Mouse (Mus musculus) embryonic fibroblast, embryonic 13.5 days (primary cell): ENCODE results near the gene Mettl18.

Experiments used
- CTCF ChIP-seq: IDR thresholded peaks from 2 replicates; pipeline ENCODE4 v1.5.1; 2011; ENCODE audit warnings: mild to moderate bottlenecking, control low read depth, low read length, moderate library complexity, borderline replicate concordance; ENCODE audit not compliant: insufficient read depth
- POLR2A ChIP-seq: IDR thresholded peaks from 2 replicates; pipeline ENCODE4 v1.6.1; 2011; ENCODE audit warnings: low read depth, mild to moderate bottlenecking, control low read depth, low read length, moderate library complexity

DNA sequence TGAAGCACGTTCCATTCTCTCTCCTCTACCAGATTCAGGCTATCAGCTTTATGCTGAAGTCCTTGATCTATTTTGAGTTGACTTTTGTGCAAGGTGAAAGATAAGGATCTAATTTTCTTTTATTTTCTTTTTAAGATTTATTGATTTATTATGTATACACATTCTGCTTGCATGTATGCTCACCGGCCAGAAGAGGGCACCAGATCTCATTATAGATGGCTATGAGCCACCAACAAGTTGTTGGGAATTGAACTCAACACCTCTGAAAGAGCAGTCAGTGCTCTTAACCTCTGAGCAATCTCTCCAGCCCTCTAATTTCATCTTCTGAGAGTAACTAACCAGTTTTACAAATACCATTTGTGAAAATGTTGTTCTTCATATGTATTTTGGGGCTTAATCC lies 14.5 kb downstream of the Mettl18 start:
- TF ChIP-seq CTCF (no peak), POLR2A (no peak)
